Mouse (Mus musculus) embryonic facial prominence, embryonic 15.5 days (tissue): ENCODE results near the gene Lrrc63. TPM values are rescaled to one million over a fixed set of nuclear protein-coding genes. Genes with fewer than 3 reads are reported as not detected.

Experiments used
- ATAC-seq: fragments of 200-750 bp; cut with Nextera tagmentation; 2 replicates; pipeline ENCODE4 v1.8.0; 2017; ENCODE audit warnings: low read depth, moderate TSS enrichment; ENCODE audit not compliant: insufficient number of reproducible peaks, low FRiP score, low TSS enrichment
- H3K27ac ChIP-seq: fragments of 300-500 bp; sonication (generic); replicated peaks from 2 replicates; pipeline ENCODE4 v1.5.1; 2015; ENCODE audit warnings: mild to moderate bottlenecking, inconsistent platforms
- H3K27me3 ChIP-seq: fragments of 300-500 bp; sonication (generic); 2 replicates; pipeline ENCODE4 v1.6.1; 2015; ENCODE audit warnings: inconsistent platforms
- H3K36me3 ChIP-seq: fragments of 300-500 bp; sonication (generic); 2 replicates; pipeline ENCODE4 v1.6.1; 2015; ENCODE audit warnings: mild to moderate bottlenecking, inconsistent platforms
- H3K4me1 ChIP-seq: fragments of 300-500 bp; sonication (generic); 2 replicates; pipeline ENCODE4 v1.6.1; 2015; ENCODE audit warnings: inconsistent platforms
- H3K4me2 ChIP-seq: fragments of 300-500 bp; sonication (generic); replicated peaks from 2 replicates; pipeline ENCODE4 v1.6.1; 2015; ENCODE audit warnings: mild to moderate bottlenecking, inconsistent platforms
- H3K4me3 ChIP-seq: fragments of 300-500 bp; sonication (generic); replicated peaks from 2 replicates; pipeline ENCODE4 v1.5.1; 2015; ENCODE audit warnings: mild to moderate bottlenecking, inconsistent platforms
- H3K9ac ChIP-seq: fragments of 300-500 bp; sonication (generic); 2 replicates; pipeline ENCODE4 v1.6.1; 2015; ENCODE audit warnings: inconsistent platforms
- H3K9me3 ChIP-seq: fragments of 300-500 bp; sonication (generic); replicated peaks from 2 replicates; pipeline ENCODE4 v1.6.1; 2016; ENCODE audit warnings: inconsistent platforms
- WGBS: fragments of 180-500 bp; shearing (Covaris S2); methylation state at CpG from one replicate; pipeline ENCODE4 v1.1.7; 2015; 5-methylcytosine and 5-hydroxymethylcytosine counted together
- polyA plus RNA-seq: library from polyadenylated mRNA; unstranded; fragments of >200 nt; fragmentation: Nextera tagmentation; extraction: Ambion mirVana; gene quantifications from 2 replicates; pipeline ENCODE4 v1.2.1, GENCODE M21; 2015

Gene Lrrc63
- polyA plus RNA-seq, 1 experiment from 2014 or later, result not detected

DNA sequence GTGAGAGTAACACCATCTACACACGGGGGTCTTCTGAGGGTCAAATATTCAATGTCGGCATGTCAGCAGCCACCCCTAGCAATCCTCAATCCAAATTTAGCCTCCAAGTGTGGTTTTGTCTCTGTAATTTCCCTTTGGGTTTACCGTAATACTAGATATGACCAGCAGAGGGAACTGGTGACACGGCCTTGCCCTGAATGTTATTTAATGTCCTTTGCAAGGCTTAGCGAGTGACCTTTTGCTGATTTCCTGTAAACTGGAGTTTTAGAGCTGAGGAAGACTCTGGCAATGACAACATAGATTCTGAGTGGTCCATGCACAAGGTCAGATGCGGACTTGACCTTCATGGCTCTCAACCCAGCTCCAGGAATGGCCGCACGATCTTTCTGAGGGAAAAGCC, 70.1 kb downstream of the Lrrc63 start:
- no peak overlapping the region for H3K4me3 ChIP-seq
- no peaks in the 10 kb centered on the region for H3K4me1 ChIP-seq
- no peaks in the 10 kb centered on the region for H3K9me3 ChIP-seq
- ATAC-seq, result no peak
- no peaks in the 10 kb centered on the region for H3K27me3 ChIP-seq
- no peak overlapping the region for H3K9ac ChIP-seq
- no peaks in the 10 kb centered on the region for H3K36me3 ChIP-seq
- no peak overlapping the region for H3K27ac ChIP-seq
- WGBS, result 44% methylated on average over 8 of the region's 8 CpGs
- H3K4me2 ChIP-seq, result no peak overlapping the region

DNA sequence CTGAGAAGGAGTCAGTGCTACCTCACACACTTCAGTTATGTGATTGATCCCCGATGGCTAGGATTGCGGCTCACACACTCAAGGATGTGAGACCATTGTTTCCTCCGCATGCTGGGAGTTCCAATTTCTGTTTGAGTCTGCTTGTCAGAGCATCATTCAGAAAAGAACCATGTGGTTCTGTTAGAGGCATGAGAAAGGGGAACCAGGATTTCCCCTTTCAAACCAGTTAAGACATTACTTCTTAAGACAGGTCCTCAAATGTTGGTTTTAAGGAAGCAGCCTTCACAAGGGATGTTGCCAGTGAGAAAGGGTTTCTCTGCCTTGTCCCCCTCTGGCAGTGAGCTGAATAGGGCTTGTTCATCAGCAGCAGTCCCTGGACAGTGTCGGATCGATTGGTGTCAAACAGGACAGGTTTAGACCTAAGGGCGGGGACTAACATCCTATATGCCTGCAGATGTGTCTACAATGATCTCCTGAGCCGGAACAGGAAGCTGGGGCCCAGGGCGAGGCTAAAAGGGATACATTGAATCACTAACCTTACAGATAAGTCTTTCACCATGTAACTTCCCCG, 73.7 kb downstream of the Lrrc63 start:
- H3K4me3 ChIP-seq, result no peak overlapping the region
- no peaks in the 10 kb centered on the region for H3K9me3 ChIP-seq
- no peak overlapping the region for H3K4me2 ChIP-seq
- no peaks in the 10 kb centered on the region for H3K27me3 ChIP-seq
- no peak for ATAC-seq
- H3K9ac ChIP-seq, result no peak overlapping the region
- WGBS, result 59% methylated on average over 9 of the region's 9 CpGs
- H3K36me3 ChIP-seq, result no peaks in the 10 kb centered on the region
- no peak overlapping the region for H3K27ac ChIP-seq
- no peaks in the 10 kb centered on the region for H3K4me1 ChIP-seq

- Histone ChIP-seq H3K4me3 (no peak overlapping the region), H3K36me3 (no peaks in the 10 kb centered on the region), H3K4me1 (no peaks in the 10 kb centered on the region), H3K9me3 (no peaks in the 10 kb centered on the region), H3K9ac (no peak overlapping the region), H3K27me3 (no peaks in the 10 kb centered on the region), H3K4me2 (no peak overlapping the region), H3K27ac (no peak overlapping the region)
- ATAC-seq, result no peak
- 72% methylated on average over 14 of the region's 14 CpGs for WGBS
Measured at GRCm38 (mm10) chr14:75054455-75055343, 76.0 kb downstream of the Lrrc63 start.

DNA sequence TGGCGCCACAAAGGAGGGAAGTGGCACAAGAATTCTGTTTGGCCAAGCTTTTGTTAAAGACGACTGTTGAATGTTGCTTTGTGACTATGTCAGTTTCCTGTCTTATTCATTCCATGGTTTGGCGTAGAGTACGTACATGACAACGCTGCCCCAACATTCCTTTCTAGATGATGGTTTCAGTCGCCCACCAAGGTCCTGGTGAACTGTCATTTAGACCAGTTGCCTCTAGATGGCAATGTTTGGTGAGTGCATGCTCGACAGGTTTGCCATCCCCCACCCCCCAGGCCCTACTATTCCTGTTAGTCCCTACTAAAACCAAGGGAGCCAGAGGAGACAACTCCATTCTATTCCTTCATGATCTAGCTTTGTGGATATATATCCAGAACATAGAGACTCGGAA, 78.2 kb downstream of the Lrrc63 start:
- Histone ChIP-seq H3K9ac (no peak overlapping the region), H3K36me3 (no peaks in the 10 kb centered on the region), H3K4me1 (no peaks in the 10 kb centered on the region), H3K27ac (no peak overlapping the region), H3K4me3 (no peak overlapping the region), H3K9me3 (no peaks in the 10 kb centered on the region), H3K4me2 (no peak overlapping the region), H3K27me3 (no peaks in the 10 kb centered on the region)
- 55% methylated on average over 8 of the region's 8 CpGs for WGBS
- no peak for ATAC-seq

- Histone ChIP-seq H3K27me3 (no peaks in the 10 kb centered on the region), H3K27ac (no peak overlapping the region), H3K4me2 (no peak overlapping the region), H3K4me3 (no peak overlapping the region), H3K9ac (no peak overlapping the region), H3K36me3 (no peaks in the 10 kb centered on the region), H3K4me1 (no peaks in the 10 kb centered on the region), H3K9me3 (no peaks in the 10 kb centered on the region)
- 47% methylated on average over 7 of the region's 7 CpGs for WGBS
- no peak for ATAC-seq
Measured at GRCm38 (mm10) chr14:75045184-75045583, 85.5 kb downstream of the Lrrc63 start.

GRCm38 (mm10) chr14:75035431-75035830, 95.2 kb downstream of the Lrrc63 start:
- ATAC-seq, result no peak
- 61% methylated on average over 11 of the region's 11 CpGs for WGBS

More at GRCm38 (mm10) chr14:75035431-75035830, 95.2 kb downstream of the Lrrc63 start:
- Histone ChIP-seq H3K27ac (no peak overlapping the region), H3K4me1 (no peaks in the 10 kb centered on the region), H3K9me3 (no peaks in the 10 kb centered on the region), H3K27me3 (no peaks in the 10 kb centered on the region), H3K36me3 (no peaks in the 10 kb centered on the region), H3K4me3 (no peak overlapping the region), H3K4me2 (no peak overlapping the region), H3K9ac (no peak overlapping the region)

Other genes with a start within 250 kb of the Lrrc63 start
- 17.3 and 18.8 TPM in 2 replicates for gene Lrch1, start 183.0 kb downstream of the Lrrc63 start, polyA plus RNA-seq
- 0.59 and 0.60 TPM in 2 replicates for gene Rubcnl, start 114.9 kb downstream of the Lrrc63 start, polyA plus RNA-seq
- 36.0 and 37.4 TPM in 2 replicates for gene Lcp1, start 220 bp upstream of the Lrrc63 start, polyA plus RNA-seq
- not detected in 2 replicates for gene Cpb2, start 111.4 kb upstream of the Lrrc63 start, polyA plus RNA-seq
- 34.2 and 35.3 TPM in 2 replicates for gene Zc3h13, start 153.5 kb upstream of the Lrrc63 start, polyA plus RNA-seq